Comparison of ENCODE assay signal across 8 mouse cellular contexts in the genomic region with DNA sequence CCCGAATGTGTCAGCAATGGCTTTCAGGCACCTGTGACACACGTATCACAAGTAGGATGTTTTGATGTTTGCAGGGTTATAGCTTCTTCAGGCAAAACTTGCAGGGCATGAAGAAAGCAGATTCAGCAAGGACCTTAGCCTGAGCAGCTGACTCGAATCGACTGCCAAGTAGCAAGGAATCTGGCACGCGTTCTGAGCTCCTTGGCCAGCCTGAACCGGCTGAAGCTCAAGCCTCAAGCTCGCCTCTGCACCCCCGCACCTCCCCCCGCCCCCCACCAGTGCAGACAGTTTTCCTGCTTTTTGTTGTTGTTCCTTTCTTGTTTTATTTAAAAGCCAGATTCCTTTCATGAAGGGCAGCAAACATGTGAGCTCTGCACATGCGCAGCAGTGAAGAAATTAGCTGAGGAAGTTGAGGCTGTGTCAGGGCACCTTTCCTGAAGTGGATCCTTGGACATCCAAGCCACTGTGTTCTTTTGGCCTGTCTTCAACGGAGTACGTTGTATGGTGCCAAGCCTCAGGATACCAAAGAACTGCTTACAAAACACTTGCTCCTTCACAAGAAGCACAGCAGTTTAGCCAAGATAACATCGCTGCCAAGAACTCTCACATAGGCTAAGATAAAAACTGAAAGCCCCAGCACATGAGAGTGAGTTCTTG. TPM values are rescaled to one million over a fixed set of nuclear protein-coding genes. Genes with fewer than 3 reads are reported as not detected.
A peak's percentile ranks its signal among the peaks of the same experiment; 100 is the strongest.
DNase-seq lines count a peak whose midpoint lies in the region; ATAC-seq and TF ChIP-seq lines count a peak whose summit lies in the region.
"Had no signal": no experiment of that assay in that cellular context is flagged by ENCODE, and none has a peak within 500 bp of the region (broad histone marks: within the 10 kb centered on the region; RNA-seq: fewer than 3 reads in every experiment).

No protein-coding gene starts in this region.

- no peak overlapping the region for H3K27ac ChIP-seq in kidney, embryonic 15.5 days
- no peak overlapping the region for H3K27ac ChIP-seq in limb, embryonic 14.5 days (replicated peaks; ENCODE audit: low read depth, low read length)

- ATAC-seq in kidney, embryonic 15.5 days (replicated peaks; ENCODE audit: low FRiP score) = peak; percentile 79
- ATAC-seq in limb, embryonic 14.5 days (ENCODE audit: low FRiP score, low read depth) = 0 out of 2 replicates have a peak, but pooled peaks have one; percentile 73
- no peak for ATAC-seq in CD4-positive, CD25-positive, alpha-beta regulatory T cell, adult 4 months

- TF ChIP-seq POLR2A in limb, embryonic 14.5 days (IDR thresholded peaks at IDR 0.05; ENCODE audit: borderline replicate concordance, extremely low read depth, insufficient read depth, insufficient read length) = no peak

- no peaks in the 10 kb centered on the region for H3K4me1 ChIP-seq in kidney, embryonic 15.5 days
- no peaks in the 10 kb centered on the region for H3K4me1 ChIP-seq in limb, embryonic 14.5 days (ENCODE audit: control insufficient read depth, insufficient read depth, low read length)

- DNase-seq in adrenal gland, adult 2 months = peak; percentile 76
- DNase-seq in cerebellum, adult 11-12 months = peak; percentile 61
- DNase-seq in gastrocnemius, postnatal 25 days = peak; percentile 86
- DNase-seq in limb, embryonic 14.5 days (ENCODE audit: low spot score) = peak; percentile 86
- DNase-seq in right cerebral cortex, postnatal 25 days = peak; percentile 46

- no peaks in the 10 kb centered on the region for H3K9me3 ChIP-seq in kidney, embryonic 15.5 days (replicated peaks)
- H3K9me3 ChIP-seq in limb, embryonic 14.5 days (ENCODE audit: control insufficient read depth, low read length) = no peaks in the 10 kb centered on the region

- 60% methylated on average over 14 of the region's 14 CpGs for WGBS in kidney, embryonic 15.5 days
- 68% methylated on average over 14 of the region's 14 CpGs for WGBS in limb, embryonic 14.5 days

- no peak overlapping the region for H3K4me2 ChIP-seq in kidney, embryonic 15.5 days
- no peak overlapping the region for H3K4me2 ChIP-seq in limb, embryonic 14.5 days (replicated peaks; ENCODE audit: low read depth, low read length, severe bottlenecking)

- no peaks in the 10 kb centered on the region for H3K36me3 ChIP-seq in kidney, embryonic 15.5 days
- no peaks in the 10 kb centered on the region for H3K36me3 ChIP-seq in limb, embryonic 14.5 days (ENCODE audit: control insufficient read depth, insufficient read depth, low read length)

- no peak overlapping the region for H3K4me3 ChIP-seq in kidney, embryonic 15.5 days (replicated peaks)
- no peak overlapping the region for H3K4me3 ChIP-seq in limb, embryonic 14.5 days (replicated peaks; ENCODE audit: low read length)

- no peak overlapping the region for H3K9ac ChIP-seq in kidney, embryonic 15.5 days
- H3K9ac ChIP-seq in limb, embryonic 14.5 days (ENCODE audit: low read depth, low read length, severe bottlenecking) = no peak overlapping the region

- no peaks in the 10 kb centered on the region for H3K27me3 ChIP-seq in kidney, embryonic 15.5 days
- H3K27me3 ChIP-seq in limb, embryonic 14.5 days (ENCODE audit: control insufficient read depth, insufficient read depth, low read length) = no peaks in the 10 kb centered on the region

RNA-seq across cellular contexts. Expression of a gene that starts 46.3 kb away (rescaled TPM):
- total RNA-seq in adrenal gland, adult 2 months (2021) = under 1 TPM; 0.14 to 0.17 TPM
- not detected in 2 replicates for polyA plus RNA-seq in adrenal gland, adult 2 months (2012; rRNA removed)
- under 1 TPM; 0.72 to 0.82 TPM for total RNA-seq in gastrocnemius, postnatal 25 days (2021)
- not detected in 2 replicates for polyA plus RNA-seq in kidney, embryonic 15.5 days (2015; fragmentation: Nextera tagmentation; extraction: Ambion mirVana)
- polyA plus RNA-seq in limb, embryonic 14.5 days (2012; rRNA removed) = 0.14 and 0.26 TPM in 2 replicates
- polyA plus RNA-seq in limb, embryonic 14.5 days (2014; fragmentation: Nextera tagmentation; extraction: Ambion mirVana) = 0.19 and 0.25 TPM in 2 replicates
- polyA plus RNA-seq in CD4-positive, CD25-positive, alpha-beta regulatory T cell, adult 4 months (2017; shearing (Covaris generic)) = not detected
- total RNA-seq: common myeloid progenitor, adult 5-6 weeks had no signal
